Mouse (Mus musculus): Measurements from ENCODE around the gene Mgll. TPM values are rescaled to one million over a fixed set of nuclear protein-coding genes. Genes with fewer than 3 reads are reported as not detected.

Mgll gene
- polyA plus RNA-seq, 1 experiment: 0.40 TPM

GRCm38 (mm10) chr6:88731211-88731751, 7.1 kb downstream of the Mgll start:
- no peak for TF ChIP-seq GATA1 (IDR thresholded peaks at IDR 0.05; ENCODE audit: low read length)

- no peak for TF ChIP-seq GATA1 (IDR thresholded peaks at IDR 0.05; ENCODE audit: low read length)
Measured at GRCm38 (mm10) chr6:88731991-88732390, 7.8 kb downstream of the Mgll start.

- no peak for TF ChIP-seq GATA1 (IDR thresholded peaks at IDR 0.05; ENCODE audit: low read length)
Measured at GRCm38 (mm10) chr6:88732643-88733613, 8.7 kb downstream of the Mgll start.

GRCm38 (mm10) chr6:88736337-88736736, 12.1 kb downstream of the Mgll start:
- no peak for TF ChIP-seq GATA1 (IDR thresholded peaks at IDR 0.05; ENCODE audit: low read length)

- TF ChIP-seq GATA1 (IDR thresholded peaks at IDR 0.05; ENCODE audit: low read length): no peak
Measured at GRCm38 (mm10) chr6:88736741-88737508, 12.7 kb downstream of the Mgll start.

GRCm38 (mm10) chr6:88737509-88737888, 13.3 kb downstream of the Mgll start:
- TF ChIP-seq GATA1 (IDR thresholded peaks at IDR 0.05; ENCODE audit: low read length): no peak

GRCm38 (mm10) chr6:88741041-88741440, 16.8 kb downstream of the Mgll start:
- TF ChIP-seq GATA1 (IDR thresholded peaks at IDR 0.05; ENCODE audit: low read length): no peak

GRCm38 (mm10) chr6:88741791-88742190, 17.6 kb downstream of the Mgll start:
- TF ChIP-seq GATA1 (IDR thresholded peaks at IDR 0.05; ENCODE audit: low read length): no peak

GRCm38 (mm10) chr6:88742286-88743011, 18.2 kb downstream of the Mgll start:
- TF ChIP-seq GATA1 (IDR thresholded peaks at IDR 0.05; ENCODE audit: low read length): no peak

- no peak for TF ChIP-seq GATA1 (IDR thresholded peaks at IDR 0.05; ENCODE audit: low read length)
Measured at GRCm38 (mm10) chr6:88743601-88744291, 19.5 kb downstream of the Mgll start.

- TF ChIP-seq GATA1 (IDR thresholded peaks at IDR 0.05; ENCODE audit: low read length): no peak
Measured at GRCm38 (mm10) chr6:88745027-88745426, 20.8 kb downstream of the Mgll start.

- no peak for TF ChIP-seq GATA1 (IDR thresholded peaks at IDR 0.05; ENCODE audit: low read length)
Measured at GRCm38 (mm10) chr6:88746271-88746670, 22.1 kb downstream of the Mgll start.

GRCm38 (mm10) chr6:88747296-88748040, 23.3 kb downstream of the Mgll start:
- no peak for TF ChIP-seq GATA1 (IDR thresholded peaks at IDR 0.05; ENCODE audit: low read length)

- no peak for TF ChIP-seq GATA1 (IDR thresholded peaks at IDR 0.05; ENCODE audit: low read length)
Measured at GRCm38 (mm10) chr6:88750884-88751283, 26.7 kb downstream of the Mgll start.

Data from G1E-ER4 (cell line).